ENCODE assay signal across 15 mouse cellular contexts in the genomic region with DNA sequence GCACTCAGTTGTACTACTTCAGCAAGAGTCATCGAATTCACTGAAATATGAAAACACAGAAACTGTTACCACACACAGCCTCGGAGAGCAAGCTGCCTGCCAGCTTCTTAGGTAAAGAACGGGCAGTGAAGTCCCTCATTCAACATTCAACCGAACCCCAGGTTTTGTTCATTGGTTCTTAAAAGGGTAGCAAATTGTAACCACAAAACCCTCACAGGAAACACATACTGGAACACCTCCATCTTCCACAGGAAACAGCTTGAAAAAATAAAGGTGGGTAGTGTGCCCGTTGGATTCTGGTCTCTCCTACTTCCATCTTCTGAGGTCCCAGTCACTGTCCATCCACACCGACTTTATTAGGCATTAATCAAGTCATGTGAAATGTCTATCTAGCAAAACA. TPM values are rescaled to one million over a fixed set of nuclear protein-coding genes. Genes with fewer than 3 reads are reported as not detected.
A peak's percentile ranks its signal among the peaks of the same experiment; 100 is the strongest.
DNase-seq lines count a peak whose midpoint lies in the region; ATAC-seq lines count a peak whose summit lies in the region.
"Had no signal": no experiment of that assay in that cellular context is flagged by ENCODE, and none has a peak within 500 bp of the region (broad histone marks: within the 10 kb centered on the region; RNA-seq: fewer than 3 reads in every experiment).

No protein-coding gene starts in this region.

- peak; percentile 81 for ATAC-seq in activated CD4-positive, CD25-positive, alpha-beta regulatory T cell, adult 4 months
- ATAC-seq in megakaryocyte progenitor cell, adult 5-6 weeks (replicated peaks; ENCODE audit: poor library complexity), result peak; percentile 53
- ATAC-seq: forebrain, embryonic 16.5 days; intestine, postnatal 0 days; midbrain, embryonic 13.5 days had no signal

- DNase-seq in CD4-positive, CD25-positive, alpha-beta regulatory T cell, adult 2 months (ENCODE audit: low read depth, low spot score), result peak; percentile 70
- peak; percentile 40 for DNase-seq in thymus, postnatal 25 days
- DNase-seq in lung, postnatal 10 days, result no peak
- DNase-seq in cerebellum, postnatal 25 days, result no peak
- DNase-seq in cerebellum, postnatal 14 days, result no peak
- DNase-seq: cerebellum, adult 18-20 months; gastrocnemius, postnatal 36 days; heart, postnatal 14 days; liver, embryonic 13.5 days; lung, embryonic 14.5 days had no signal

RNA-seq across cellular contexts. Expression of gene D16Ertd472e, which starts 30.0 kb away (rescaled TPM):
- polyA plus RNA-seq in activated CD4-positive, CD25-positive, alpha-beta regulatory T cell, adult 4 months (2017; shearing (Covaris generic)), result 10 to 100 TPM; 52.1 to 55.1 TPM
- 50.1 and 52.8 TPM in 2 replicates for total RNA-seq in megakaryocyte progenitor cell, adult 5-6 weeks (2015)
- 41.4 and 56.0 TPM in 2 replicates for total RNA-seq in megakaryocyte progenitor cell, adult 5-6 weeks (2017)

Comparison
In these comparisons a context has a peak if more than half of its experiments do, and no peak if none do; other contexts are left out.
1. DNase-seq: peak in CD4-positive, CD25-positive, alpha-beta regulatory T cell, adult 2 months (single experiment) and thymus, postnatal 25 days (single experiment); none in lung, postnatal 10 days (single experiment), cerebellum, postnatal 25 days (0 of 2) and cerebellum, postnatal 14 days (0 of 2).